Mouse (Mus musculus): ENCODE data around the gene 4930524N10Rik.

DNA sequence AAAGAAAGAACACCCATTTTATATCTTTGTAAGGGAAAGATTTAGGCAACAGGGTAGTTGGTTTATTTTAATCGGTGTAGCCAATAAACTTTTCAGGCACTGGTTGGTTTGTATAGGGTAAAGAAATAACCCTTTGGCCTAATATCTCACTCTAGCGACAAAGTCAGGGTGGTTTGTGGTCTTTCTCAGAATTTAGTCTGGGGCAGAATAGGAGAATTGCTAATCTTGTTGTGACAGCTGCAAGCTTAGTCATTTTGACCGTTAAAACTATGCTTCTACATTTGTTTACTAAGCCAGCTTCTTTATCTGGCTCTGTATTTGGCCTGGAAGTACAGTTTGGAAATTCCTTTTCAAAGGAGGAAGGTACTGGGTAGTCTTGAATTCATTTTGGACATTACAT, 6.8 kb upstream of the 4930524N10Rik start:
- TF ChIP-seq EP300 (IDR thresholded peaks at IDR 0.05; ENCODE audit: insufficient read depth, low read depth, low read length) (no peak), POLR2A (IDR thresholded peaks at IDR 0.05; ENCODE audit: insufficient read depth, low read depth, low read length) (no peak), CTCF (IDR thresholded peaks at IDR 0.05) (no peak)

Measured in heart, adult 2 months (tissue).